Mouse (Mus musculus) C2C12 (cell line): Measurements from ENCODE around the gene Atp5s.

Source experiments
- CEBPB ChIP-seq: IDR thresholded peaks from one replicate; pipeline ENCODE4 v1.6.1; 2011; ENCODE audit warnings: low read depth, mild to moderate bottlenecking, control low read depth, moderate library complexity
- CTCF ChIP-seq: IDR thresholded peaks from one replicate; pipeline ENCODE4 v1.5.1; 2011; ENCODE audit not compliant: control insufficient read depth, insufficient read depth, insufficient read length
- USF1 ChIP-seq: IDR thresholded peaks from one replicate; pipeline ENCODE4 v1.6.1; 2011; ENCODE audit warnings: low read depth, mild to moderate bottlenecking, control low read depth, moderate library complexity

- TF ChIP-seq USF1 (no peak), CTCF (no peak), CEBPB (no peak)
These were observed 41.8 kb upstream of the Atp5s start for GRCm38 (mm10) chr12:69682788-69683419.
